Mouse (Mus musculus) A20 (cell line): ENCODE measurements around the gene Edn1.
A peak's percentile ranks its signal among the peaks of the same experiment; 100 is the strongest.

Experiments
- DNase-seq: peaks from one replicate; pipeline ENCODE4 v3.0.0-alpha.2; 2011; ENCODE audit warnings: low read depth, low spot score

Edn1 gene

DNA sequence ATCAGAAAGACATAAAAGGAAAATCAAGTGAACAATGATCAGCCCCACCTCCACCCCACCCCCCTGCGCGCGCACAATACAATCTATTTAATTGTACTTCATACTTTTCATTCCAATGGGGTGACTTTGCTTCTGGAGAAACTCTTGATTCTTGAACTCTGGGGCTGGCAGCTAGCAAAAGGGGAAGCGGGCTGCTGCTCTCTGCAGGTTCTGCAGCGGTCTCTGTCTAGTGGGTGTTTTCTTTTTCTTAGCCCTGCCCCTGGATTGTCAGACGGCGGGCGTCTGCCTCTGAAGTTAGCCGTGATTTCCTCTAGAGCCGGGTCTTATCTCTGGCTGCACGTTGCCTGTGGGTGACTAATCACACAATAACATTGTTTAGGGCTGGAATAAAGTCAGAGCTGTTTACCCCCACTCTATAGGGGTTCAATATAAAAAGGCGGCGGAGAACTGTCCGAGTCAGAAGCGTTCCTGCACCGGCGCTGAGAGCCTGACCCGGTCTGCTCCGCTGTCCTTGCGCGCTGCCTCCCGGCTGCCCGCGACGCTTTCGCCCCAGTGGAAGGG lies at the start of gene Edn1:
Edn1 (plus strand) TSS at position 316 of the 561 bp plus-strand sequence.
- peak; percentile 24 for DNase-seq

DNA sequence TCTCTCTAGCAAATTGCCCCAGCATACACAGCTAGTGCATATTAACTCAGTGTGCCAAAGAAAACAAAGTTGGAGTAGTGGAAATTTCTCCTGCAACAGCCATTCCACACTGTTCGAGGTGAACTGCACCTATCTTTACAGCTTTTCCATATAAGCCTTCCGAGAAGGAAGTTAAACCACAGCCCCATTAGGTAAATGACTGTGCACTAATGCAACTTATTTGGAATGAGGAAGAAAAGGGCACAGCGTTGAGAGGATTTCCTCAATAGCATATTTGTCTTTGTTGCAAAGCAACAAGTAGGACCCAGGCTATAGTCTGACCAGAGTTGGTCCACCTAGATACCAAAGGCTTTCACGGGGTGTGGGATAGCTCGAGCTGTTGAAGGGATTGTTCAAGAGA lies 47.5 kb upstream of the Edn1 start:
- no peak for DNase-seq

GRCm38 (mm10) chr13:42255105-42255504 lies 46.2 kb upstream of the Edn1 start:
- DNase-seq: no peak

- peak; percentile 13 for DNase-seq
Measured at GRCm38 (mm10) chr13:42258422-42258821, 42.9 kb upstream of the Edn1 start.

DNA sequence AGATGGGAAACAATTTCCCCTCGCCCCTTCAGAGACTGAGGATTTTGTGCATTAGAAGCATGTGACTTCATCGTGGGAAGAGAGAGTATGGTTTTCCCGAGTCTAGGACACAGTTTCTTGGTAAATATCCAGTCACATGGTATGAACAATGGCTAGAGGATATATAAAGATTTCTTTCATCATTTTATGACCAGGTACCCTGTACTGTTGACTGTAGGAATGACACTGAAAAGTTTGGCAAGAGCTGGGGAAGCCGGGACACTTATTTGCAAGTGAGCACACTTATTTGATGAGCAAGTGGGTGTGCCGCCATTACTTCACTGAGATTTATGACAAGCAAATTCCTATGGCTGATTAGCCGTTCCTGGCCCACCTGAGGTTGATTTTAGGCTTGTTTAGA lies 40.6 kb upstream of the Edn1 start:
- no peak for DNase-seq

- DNase-seq: no peak
Measured at GRCm38 (mm10) chr13:42270051-42270450, 31.2 kb upstream of the Edn1 start.

DNA sequence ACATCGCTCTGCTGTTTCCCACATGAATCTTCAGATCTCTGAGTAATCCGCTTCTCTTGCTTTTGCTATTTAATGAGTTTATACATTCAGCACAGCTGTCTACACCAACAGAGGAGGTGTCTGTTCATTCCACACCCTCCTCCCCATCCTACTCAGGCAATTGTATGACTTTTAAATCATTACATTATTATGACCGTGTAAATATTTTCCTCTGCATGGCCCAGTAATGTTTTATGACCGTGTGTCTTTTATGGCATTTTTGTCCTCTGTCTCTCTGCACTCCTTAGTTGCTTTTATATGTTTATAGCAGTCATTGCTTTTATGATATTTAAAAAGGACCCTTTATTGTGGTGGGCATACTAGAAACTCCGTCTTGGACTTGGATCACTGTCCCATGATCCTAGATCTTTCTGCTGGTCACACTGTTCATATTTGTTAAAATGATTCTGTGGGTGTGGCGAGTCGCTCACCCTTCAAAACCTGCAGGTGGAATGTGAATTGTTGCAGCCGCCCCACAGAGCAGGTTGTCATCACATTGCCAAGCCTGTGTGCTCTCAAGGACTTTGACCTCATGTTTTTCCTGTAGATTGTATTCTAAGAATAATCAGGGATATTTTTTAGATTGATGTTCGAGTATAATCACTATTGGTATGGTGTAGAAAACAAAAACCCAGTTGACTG lies 24.4 kb upstream of the Edn1 start:
- no peak for DNase-seq

DNA sequence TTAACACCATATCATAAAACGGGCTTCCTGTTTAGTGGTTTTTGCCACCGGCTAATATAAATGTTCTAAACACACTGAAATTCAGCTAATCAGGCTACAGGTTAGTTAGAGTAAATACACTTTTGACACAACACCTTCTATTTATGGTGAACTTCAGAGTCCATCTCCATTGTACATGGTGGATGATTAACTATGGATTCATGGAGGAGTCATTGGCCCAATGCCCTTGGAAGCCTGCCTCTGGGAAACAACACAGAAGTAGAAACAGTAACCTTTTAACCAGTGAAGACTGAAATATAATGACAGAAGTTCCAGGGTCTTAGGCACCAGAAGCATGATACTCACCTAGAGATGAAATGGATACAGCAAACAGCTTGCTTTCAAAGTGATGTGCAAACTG lies 23.5 kb upstream of the Edn1 start:
- DNase-seq: no peak

DNA sequence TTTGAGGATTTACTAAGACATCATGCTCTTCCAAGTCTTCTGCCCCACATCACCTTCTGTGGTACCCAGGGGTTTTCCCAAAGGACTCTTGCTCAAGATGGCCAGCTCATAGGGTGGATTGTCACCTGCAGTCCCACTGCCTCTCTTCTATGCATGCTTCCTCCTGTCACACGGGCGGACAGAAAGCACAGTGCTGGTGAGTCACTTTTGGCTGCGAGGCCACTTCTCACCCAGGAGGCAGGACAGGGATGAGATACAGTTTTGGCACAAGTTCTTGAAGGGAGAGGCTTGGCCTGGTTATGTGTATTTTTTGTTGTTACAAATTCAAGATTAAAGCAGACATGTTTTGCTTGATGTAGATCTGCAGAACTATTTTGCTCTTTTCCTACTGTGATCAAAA lies 15.4 kb upstream of the Edn1 start:
- DNase-seq: no peak

DNA sequence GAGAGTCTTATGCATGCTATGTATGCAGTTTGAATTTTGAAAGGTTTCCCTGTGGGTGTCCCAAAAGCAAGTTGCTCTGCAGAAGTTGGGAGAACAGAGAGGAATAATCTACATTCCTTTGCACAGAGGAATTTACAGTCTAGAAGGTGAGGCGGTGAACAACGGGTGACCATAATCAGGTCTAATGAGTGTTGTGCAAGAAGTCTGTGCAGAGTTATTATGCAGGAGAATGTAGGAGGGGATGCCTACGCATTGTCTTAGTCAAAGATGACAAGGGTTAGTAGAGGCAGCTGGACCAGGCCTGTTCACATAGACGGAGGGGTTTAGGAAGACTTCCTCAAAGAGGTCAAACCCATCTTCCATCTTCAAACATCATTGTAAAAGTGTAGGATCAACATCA lies 14.5 kb upstream of the Edn1 start:
- no peak for DNase-seq

- no peak for DNase-seq
Measured at GRCm38 (mm10) chr13:42292593-42292992, 8.7 kb upstream of the Edn1 start.

- no peak for DNase-seq
Measured at GRCm38 (mm10) chr13:42298302-42298701, 3.0 kb upstream of the Edn1 start.

GRCm38 (mm10) chr13:42298766-42299165 lies 2.5 kb upstream of the Edn1 start:
- no peak for DNase-seq

- DNase-seq: peak; percentile 51
Measured at GRCm38 (mm10) chr13:42300567-42300966, 709 bp upstream of the Edn1 start.

DNA sequence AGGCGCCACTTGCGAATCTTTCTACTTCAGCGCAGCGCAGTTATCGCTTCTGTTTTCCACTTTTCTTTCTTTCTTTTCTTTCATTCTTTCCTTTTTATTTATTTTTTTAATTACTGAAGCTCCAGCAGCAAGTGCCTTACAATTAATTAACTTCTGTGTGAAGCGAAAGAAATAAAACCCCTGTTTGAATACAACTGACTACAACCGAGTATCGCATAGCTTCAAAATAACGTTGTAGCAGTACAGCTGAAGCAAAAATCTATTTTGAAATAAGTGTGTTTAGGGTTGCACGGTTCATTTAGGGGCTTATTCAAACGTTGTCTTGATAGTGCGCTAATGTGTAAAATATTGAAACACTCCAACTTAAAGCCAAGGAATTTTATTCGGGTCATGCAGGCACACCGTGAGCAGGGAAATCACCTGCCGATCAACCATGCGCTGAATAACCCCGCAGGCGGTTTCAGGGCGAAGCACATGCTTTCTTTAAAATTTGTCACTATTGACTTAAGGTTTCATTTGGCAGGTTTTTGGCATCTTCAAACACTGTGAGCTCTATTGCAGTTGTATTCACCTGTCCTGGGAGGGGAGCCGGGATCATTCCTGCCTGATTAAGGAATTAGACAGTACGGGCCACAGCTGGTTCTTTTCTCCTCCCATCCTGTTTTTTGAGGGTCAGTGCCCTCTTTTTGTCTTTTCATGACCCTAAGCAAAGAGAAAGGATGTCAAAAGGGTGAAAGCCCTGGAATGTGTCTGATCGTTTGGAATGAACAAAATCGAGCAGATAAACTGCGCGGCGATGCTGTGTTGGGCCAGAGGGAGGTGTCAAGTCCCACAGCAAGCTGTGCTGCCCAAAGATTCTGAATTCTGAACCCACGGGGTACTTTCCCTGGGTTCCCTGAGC lies 935 bp downstream of the Edn1 start:
- no peak for DNase-seq

DNA sequence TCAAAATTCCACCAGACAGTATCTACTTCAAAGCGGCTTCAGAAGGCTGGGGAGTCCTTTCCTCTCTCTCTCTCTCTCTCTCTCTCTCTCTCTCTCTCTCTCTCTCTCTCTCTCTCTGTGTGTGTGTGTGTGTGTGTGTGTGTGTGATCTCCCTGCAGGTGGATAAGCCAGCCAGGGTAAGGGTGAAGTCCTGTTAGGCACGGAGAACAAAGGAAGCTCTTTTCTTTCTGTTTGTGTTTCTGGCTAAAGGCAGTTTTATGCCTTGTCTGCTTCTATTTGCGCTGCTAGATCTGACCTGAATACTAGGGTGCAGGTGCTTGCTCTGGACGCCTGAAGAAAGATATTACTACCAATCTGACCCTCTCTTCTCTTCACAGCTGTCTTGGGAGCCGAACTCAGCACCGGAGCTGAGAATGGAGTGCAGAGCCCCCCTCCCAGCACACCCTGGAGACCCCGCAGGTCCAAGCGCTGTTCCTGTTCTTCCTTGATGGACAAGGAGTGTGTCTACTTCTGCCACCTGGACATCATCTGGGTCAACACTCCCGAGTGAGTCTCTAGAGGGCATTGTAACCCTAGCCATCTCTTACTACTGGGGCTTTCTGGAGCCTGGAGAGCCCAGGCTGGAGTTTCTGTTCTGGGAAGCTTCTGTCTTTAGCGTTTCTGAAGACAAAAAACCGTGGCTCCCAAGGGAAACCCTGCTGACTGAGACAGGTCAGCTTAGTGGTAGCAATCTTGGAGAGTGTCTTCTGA lies 2.1 kb downstream of the Edn1 start:
- DNase-seq: no peak

- DNase-seq: no peak
Measured at GRCm38 (mm10) chr13:42304139-42304538, 2.9 kb downstream of the Edn1 start.

DNA sequence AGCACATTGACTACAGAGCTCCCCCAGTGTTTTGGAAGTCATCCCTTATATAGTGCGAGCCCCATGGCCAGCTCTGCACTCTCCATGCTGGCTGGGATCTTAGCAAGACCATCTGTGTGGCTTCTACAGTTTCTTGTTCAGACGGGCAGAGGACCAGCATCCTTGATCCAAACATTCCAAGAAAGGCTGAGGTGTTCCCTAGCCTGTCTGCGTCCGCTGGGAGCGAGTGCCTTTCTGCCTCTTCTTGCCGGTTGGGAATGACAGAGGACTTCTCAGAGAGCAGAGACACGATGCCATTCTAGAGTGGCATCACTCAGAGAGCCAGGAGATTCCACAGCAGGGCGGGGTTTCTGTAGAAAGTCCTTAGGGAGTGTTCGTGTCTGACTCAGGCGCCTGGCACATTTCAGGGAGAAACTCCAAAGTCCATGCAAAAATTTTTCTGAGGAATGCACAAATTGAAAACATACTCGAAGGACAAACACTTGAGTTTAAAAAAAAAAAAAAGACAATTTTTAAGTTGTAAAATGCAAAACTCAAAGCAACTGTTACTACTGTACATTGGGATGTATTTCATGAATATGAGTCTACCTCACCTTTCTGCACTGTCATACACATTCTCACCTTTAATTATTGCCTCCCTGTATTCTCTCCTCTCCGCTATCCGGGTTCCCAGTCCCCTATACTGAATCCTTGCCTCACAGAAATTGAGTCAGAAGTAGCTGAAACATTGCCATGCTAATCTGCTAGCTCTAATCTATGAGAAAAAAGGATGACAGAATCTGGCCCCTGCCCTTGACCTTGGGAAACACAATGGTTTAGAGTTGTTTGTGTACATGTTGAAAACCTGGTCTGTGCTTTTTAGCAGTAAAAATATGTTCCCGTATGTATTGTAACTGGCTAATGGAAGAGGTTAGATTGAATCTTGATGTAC lies 5.9 kb downstream of the Edn1 start:
- DNase-seq: no peak

GRCm38 (mm10) chr13:42308368-42309103 lies 7.3 kb downstream of the Edn1 start:
- DNase-seq: no peak

GRCm38 (mm10) chr13:42309804-42310203 lies 8.5 kb downstream of the Edn1 start:
- no peak for DNase-seq
